ENCODE assay signal across 10 mouse cellular contexts in genomic region chr4:56850724-56851123, GRCm38 (mm10). TPM values are rescaled to one million over a fixed set of nuclear protein-coding genes. Genes with fewer than 3 reads are reported as not detected.
DNase-seq lines count a peak whose midpoint lies in the region; ATAC-seq and TF ChIP-seq lines count a peak whose summit lies in the region.
"Had no signal": no experiment of that assay in that cellular context is flagged by ENCODE, and none has a peak within 500 bp of the region (broad histone marks: within the 10 kb centered on the region; RNA-seq: fewer than 3 reads in every experiment).

No protein-coding gene starts in this region.

- H3K4me1 ChIP-seq in heart, embryonic 12.5 days (replicated peaks), result peaks cover 18% of the 10 kb centered on the region
- peaks cover 3% of the 10 kb centered on the region; the same call in 1 of the 2 replicates for H3K4me1 ChIP-seq in midbrain, postnatal 0 days (ENCODE audit: insufficient read depth, low read length)
- no peaks in the 10 kb centered on the region; the same call in 1 of the 2 replicates for H3K4me1 ChIP-seq in midbrain, embryonic 16.5 days (ENCODE audit: control insufficient read depth, insufficient read depth, low read length)
- H3K4me1 ChIP-seq in heart, postnatal 0 days (ENCODE audit: control insufficient read depth, insufficient read depth), result no peaks in the 10 kb centered on the region
- H3K4me1 ChIP-seq in neural tube, embryonic 14.5 days (ENCODE audit: control insufficient read depth, insufficient read depth, low read length), result no peaks in the 10 kb centered on the region

- 11% methylated on average over 6 of the region's 6 CpGs for WGBS in heart, embryonic 12.5 days
- 34% methylated on average over 6 of the region's 6 CpGs for WGBS in midbrain, postnatal 0 days
- 32% methylated on average over 6 of the region's 6 CpGs for WGBS in midbrain, embryonic 16.5 days
- 2% methylated on average over 6 of the region's 6 CpGs for WGBS in heart, postnatal 0 days
- WGBS in neural tube, embryonic 14.5 days, result 56% methylated on average over 6 of the region's 6 CpGs

- TF ChIP-seq EP300 in heart, postnatal 0 days (IDR thresholded peaks at IDR 0.05; ENCODE audit: low read depth), result no peak

- peak; percentile 79 for ATAC-seq in heart, embryonic 12.5 days (ENCODE audit: insufficient number of reproducible peaks, low FRiP score)
- no peak for ATAC-seq in midbrain, postnatal 0 days (ENCODE audit: low FRiP score)
- no peak for ATAC-seq in midbrain, embryonic 16.5 days
- ATAC-seq in heart, postnatal 0 days (ENCODE audit: insufficient read depth, low read depth), result peak; percentile 80
- ATAC-seq in neural tube, embryonic 14.5 days (ENCODE audit: low read depth), result peak; percentile 46; the same call in 1 of the 2 replicates

- H3K27ac ChIP-seq in heart, embryonic 12.5 days (ENCODE audit: poor library complexity, severe bottlenecking), result peak overlapping the region; percentile 68
- H3K27ac ChIP-seq in midbrain, postnatal 0 days (ENCODE audit: low read depth, low read length), result no peak overlapping the region
- no peak overlapping the region for H3K27ac ChIP-seq in midbrain, embryonic 16.5 days (ENCODE audit: low read length)
- H3K27ac ChIP-seq in heart, postnatal 0 days (ENCODE audit: low read depth), result no peak overlapping the region; the same call in 1 of the 2 replicates
- H3K27ac ChIP-seq in neural tube, embryonic 14.5 days (ENCODE audit: low read depth, low read length), result no peak overlapping the region
- H3K27ac ChIP-seq: hindbrain, embryonic 15.5 days had no signal

- no peaks in the 10 kb centered on the region for H3K9me3 ChIP-seq in heart, embryonic 12.5 days (replicated peaks)
- H3K9me3 ChIP-seq in midbrain, postnatal 0 days (ENCODE audit: low read length), result no peaks in the 10 kb centered on the region
- no peaks in the 10 kb centered on the region for H3K9me3 ChIP-seq in midbrain, embryonic 16.5 days (replicated peaks; ENCODE audit: control insufficient read depth, low read length, poor library complexity, severe bottlenecking)
- H3K9me3 ChIP-seq in heart, postnatal 0 days (replicated peaks; ENCODE audit: control insufficient read depth, low read length), result no peaks in the 10 kb centered on the region
- no peaks in the 10 kb centered on the region for H3K9me3 ChIP-seq in neural tube, embryonic 14.5 days (ENCODE audit: control insufficient read depth, low read length)
- H3K9me3 ChIP-seq: hindbrain, embryonic 15.5 days; megakaryocyte, embryonic 14.5 days had no signal

- no peak for DNase-seq in heart, adult 11 months
- no peak for DNase-seq in midbrain, postnatal 0 days (ENCODE audit: low spot score)
- DNase-seq in heart, postnatal 0 days (ENCODE audit: low spot score), result peak; percentile 61
- no peak for DNase-seq in c-Kit-positive CD71-positive TER-119-positive erythroid progenitor cells, embryonic 14.5 days (ENCODE audit: low spot score)
- no peak for DNase-seq in B cell, adult 2 months

- peak; percentile 20 for TF ChIP-seq CTCF in midbrain, postnatal 0 days (IDR thresholded peaks at IDR 0.05)
- peak; percentile 33 for TF ChIP-seq CTCF in heart, postnatal 0 days (IDR thresholded peaks at IDR 0.05; ENCODE audit: low read depth)

- H3K4me2 ChIP-seq in heart, embryonic 12.5 days, result peak overlapping the region; percentile 27
- no peak overlapping the region for H3K4me2 ChIP-seq in midbrain, postnatal 0 days (ENCODE audit: low read depth, low read length, poor library complexity, severe bottlenecking)
- H3K4me2 ChIP-seq in midbrain, embryonic 16.5 days (ENCODE audit: low read length), result no peak overlapping the region
- H3K4me2 ChIP-seq in heart, postnatal 0 days (ENCODE audit: low read depth, low read length), result no peak overlapping the region
- no peak overlapping the region for H3K4me2 ChIP-seq in neural tube, embryonic 14.5 days (ENCODE audit: low read depth, low read length)
- H3K4me2 ChIP-seq: hindbrain, embryonic 15.5 days had no signal

- H3K9ac ChIP-seq in heart, embryonic 12.5 days, result 0 out of 2 replicates have a peak overlapping the region, but pooled peaks have one; percentile 5
- H3K9ac ChIP-seq in midbrain, postnatal 0 days (replicated peaks; ENCODE audit: low read length, poor library complexity, severe bottlenecking), result no peak overlapping the region
- H3K9ac ChIP-seq in midbrain, embryonic 16.5 days (ENCODE audit: low read depth, low read length), result no peak overlapping the region
- H3K9ac ChIP-seq in heart, postnatal 0 days (replicated peaks; ENCODE audit: low read depth, low read length), result no peak overlapping the region
- no peak overlapping the region for H3K9ac ChIP-seq in neural tube, embryonic 14.5 days (replicated peaks; ENCODE audit: low read depth, low read length)
- H3K9ac ChIP-seq: hindbrain, embryonic 15.5 days had no signal

- H3K27me3 ChIP-seq in heart, embryonic 12.5 days (replicated peaks), result no peaks in the 10 kb centered on the region
- H3K27me3 ChIP-seq in midbrain, postnatal 0 days (ENCODE audit: insufficient read depth, low read length), result no peaks in the 10 kb centered on the region
- no peaks in the 10 kb centered on the region for H3K27me3 ChIP-seq in midbrain, embryonic 16.5 days (ENCODE audit: control insufficient read depth, insufficient read depth, low read depth, low read length)
- no peaks in the 10 kb centered on the region for H3K27me3 ChIP-seq in heart, postnatal 0 days (ENCODE audit: control insufficient read depth, insufficient read depth, low read length)
- H3K27me3 ChIP-seq in neural tube, embryonic 14.5 days (ENCODE audit: control insufficient read depth, insufficient read depth, low read length), result no peaks in the 10 kb centered on the region
- H3K27me3 ChIP-seq: hindbrain, embryonic 15.5 days; megakaryocyte, embryonic 14.5 days had no signal

- no peak overlapping the region for H3K4me3 ChIP-seq in heart, embryonic 12.5 days
- no peak overlapping the region for H3K4me3 ChIP-seq in midbrain, postnatal 0 days (ENCODE audit: low read depth, low read length)
- no peak overlapping the region for H3K4me3 ChIP-seq in midbrain, embryonic 16.5 days (ENCODE audit: low read depth, low read length)
- no peak overlapping the region for H3K4me3 ChIP-seq in heart, postnatal 0 days (ENCODE audit: low read depth, low read length)
- no peak overlapping the region for H3K4me3 ChIP-seq in neural tube, embryonic 14.5 days (ENCODE audit: low read depth, low read length)
- H3K4me3 ChIP-seq: hindbrain, embryonic 15.5 days; megakaryocyte, embryonic 14.5 days had no signal

- 0 out of 2 replicates have a peak, but pooled peaks cover 3% of the 10 kb centered on the region for H3K36me3 ChIP-seq in heart, embryonic 12.5 days
- no peaks in the 10 kb centered on the region for H3K36me3 ChIP-seq in midbrain, postnatal 0 days (ENCODE audit: insufficient read depth, low read length)
- H3K36me3 ChIP-seq in midbrain, embryonic 16.5 days (ENCODE audit: control insufficient read depth, insufficient read depth, low read length), result no peaks in the 10 kb centered on the region
- H3K36me3 ChIP-seq in heart, postnatal 0 days (replicated peaks; ENCODE audit: control insufficient read depth, insufficient read depth, low read length), result 0 out of 2 replicates have a peak, but pooled peaks cover 4% of the 10 kb centered on the region
- H3K36me3 ChIP-seq in neural tube, embryonic 14.5 days (ENCODE audit: control insufficient read depth, insufficient read depth, low read length), result no peaks in the 10 kb centered on the region

RNA-seq across cellular contexts. Expression of gene Ctnnal1, which starts 14.3 kb away (rescaled TPM):
- polyA plus RNA-seq in heart, embryonic 12.5 days (2016; fragmentation: Nextera tagmentation; extraction: Ambion mirVana), result 20.5 and 21.7 TPM in 2 replicates
- total RNA-seq in midbrain, postnatal 0 days (2014; rRNA removed), result 8.1 and 19.7 TPM in 2 replicates
- polyA plus RNA-seq in midbrain, postnatal 0 days (2015; fragmentation: Nextera tagmentation; extraction: Ambion mirVana), result 8.0 and 13.0 TPM in 2 replicates
- 12.7 and 14.5 TPM in 2 replicates for polyA plus RNA-seq in midbrain, embryonic 16.5 days (2015; fragmentation: Nextera tagmentation; extraction: Ambion mirVana)
- total RNA-seq in heart, postnatal 0 days (2014; rRNA removed; ENCODE audit: low replicate concordance), result 27.9 and 34.3 TPM in 2 replicates
- 34.4 and 35.5 TPM in 2 replicates for polyA plus RNA-seq in heart, postnatal 0 days (2015; fragmentation: Nextera tagmentation; extraction: Ambion mirVana)
- polyA plus RNA-seq in neural tube, embryonic 14.5 days (2014; fragmentation: Nextera tagmentation; extraction: Ambion mirVana), result 14.4 and 22.8 TPM in 2 replicates

RNA-seq across cellular contexts. Expression of gene Fam206a, which starts 48.6 kb away (rescaled TPM):
- 12.2 and 14.6 TPM in 2 replicates for polyA plus RNA-seq in heart, embryonic 12.5 days (2016; fragmentation: Nextera tagmentation; extraction: Ambion mirVana)
- total RNA-seq in midbrain, postnatal 0 days (2014; rRNA removed), result 7.5 and 12.2 TPM in 2 replicates
- polyA plus RNA-seq in midbrain, postnatal 0 days (2015; fragmentation: Nextera tagmentation; extraction: Ambion mirVana), result 10.0 and 10.6 TPM in 2 replicates
- 14.0 and 16.0 TPM in 2 replicates for polyA plus RNA-seq in midbrain, embryonic 16.5 days (2015; fragmentation: Nextera tagmentation; extraction: Ambion mirVana)
- 0.89 and 3.9 TPM in 2 replicates for total RNA-seq in heart, postnatal 0 days (2014; rRNA removed; ENCODE audit: low replicate concordance)
- 4.0 and 4.2 TPM in 2 replicates for polyA plus RNA-seq in heart, postnatal 0 days (2015; fragmentation: Nextera tagmentation; extraction: Ambion mirVana)
- polyA plus RNA-seq in neural tube, embryonic 14.5 days (2014; fragmentation: Nextera tagmentation; extraction: Ambion mirVana), result 17.8 and 19.0 TPM in 2 replicates

RNA-seq across cellular contexts. Expression of gene Elp1, which starts 48.6 kb away (rescaled TPM):
- polyA plus RNA-seq in heart, embryonic 12.5 days (2016; fragmentation: Nextera tagmentation; extraction: Ambion mirVana), result 48.6 and 49.4 TPM in 2 replicates
- 89.2 and 93.9 TPM in 2 replicates for total RNA-seq in midbrain, postnatal 0 days (2014; rRNA removed)
- polyA plus RNA-seq in midbrain, postnatal 0 days (2015; fragmentation: Nextera tagmentation; extraction: Ambion mirVana), result 51.4 and 53.6 TPM in 2 replicates
- polyA plus RNA-seq in midbrain, embryonic 16.5 days (2015; fragmentation: Nextera tagmentation; extraction: Ambion mirVana), result 64.0 and 64.7 TPM in 2 replicates
- 20.4 and 25.5 TPM in 2 replicates for total RNA-seq in heart, postnatal 0 days (2014; rRNA removed; ENCODE audit: low replicate concordance)
- 12.9 and 15.0 TPM in 2 replicates for polyA plus RNA-seq in heart, postnatal 0 days (2015; fragmentation: Nextera tagmentation; extraction: Ambion mirVana)
- 76.9 and 94.1 TPM in 2 replicates for polyA plus RNA-seq in neural tube, embryonic 14.5 days (2014; fragmentation: Nextera tagmentation; extraction: Ambion mirVana)

Comparison
In these comparisons a context has a peak if more than half of its experiments do, and no peak if none do; other contexts are left out.
1. ATAC-seq: peak in heart, embryonic 12.5 days (single experiment), heart, postnatal 0 days (single experiment) and neural tube, embryonic 14.5 days (single experiment); none in midbrain, postnatal 0 days (single experiment) and midbrain, embryonic 16.5 days (single experiment).